Mouse (Mus musculus): ENCODE measurements around the gene Spem1. TPM values are rescaled to one million over a fixed set of nuclear protein-coding genes. Genes with fewer than 3 reads are reported as not detected.
A peak's percentile ranks its signal among the peaks of the same experiment; 100 is the strongest.

The Spem1 gene
- total and polyA plus RNA-seq, 3 experiments: not detected

DNA sequence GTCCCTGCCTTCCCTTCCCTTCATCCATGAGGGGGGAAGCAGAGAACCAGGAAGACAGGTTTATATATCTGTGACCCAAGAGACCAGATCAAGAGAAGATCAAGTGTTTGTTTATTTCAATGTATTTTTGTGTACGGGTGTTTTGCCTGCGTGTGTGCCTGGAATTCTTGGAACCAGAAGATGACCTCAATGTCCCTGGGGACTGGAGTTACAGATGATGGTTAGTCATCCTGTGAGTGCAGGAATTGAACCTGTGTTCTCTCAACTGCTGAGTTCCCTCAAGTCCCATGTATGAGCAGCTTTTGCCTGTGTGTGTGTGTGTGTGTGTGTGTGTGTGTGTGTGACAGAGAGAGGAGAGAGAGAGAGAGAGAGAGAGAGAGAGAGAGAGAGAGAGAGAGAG is 14.3 kb downstream of the Spem1 start:
- no peaks in the 10 kb centered on the region for H3K79me2 ChIP-seq (replicated peaks; ENCODE audit: control insufficient read depth, extremely low read depth, insufficient read depth, poor library complexity, severe bottlenecking)

GRCm38 (mm10) chr11:69806378-69806777 is 15.6 kb downstream of the Spem1 start:
- H3K36me3 ChIP-seq (replicated peaks in 1 of 2; ENCODE audit: control insufficient read depth in 1 of 2, insufficient read depth in 1 of 2, low read length in 1 of 2): no peaks in the 10 kb centered on the region
- H3K4me3 ChIP-seq (replicated peaks in 1 of 3; ENCODE audit: low read depth in 2 of 3, low read length in 2 of 3, poor library complexity in 1 of 3): no peak overlapping the region
- peaks cover 19% of the 10 kb centered on the region for H3K9me3 ChIP-seq (replicated peaks; ENCODE audit: low read length)
- H3K79me2 ChIP-seq (replicated peaks; ENCODE audit: control insufficient read depth, extremely low read depth, insufficient read depth, poor library complexity, severe bottlenecking): no peaks in the 10 kb centered on the region
- no peak for DNase-seq (ENCODE audit: extremely low read depth)
- H3K27me3 ChIP-seq (replicated peaks): peaks cover 65% of the 10 kb centered on the region
- peaks cover 3 to 24% of the 10 kb centered on the region in 2 experiments; a peak in 2 of 4 replicates for H3K4me1 ChIP-seq (ENCODE audit: control insufficient read depth in 1 of 2, insufficient read depth in 2 of 2)
- H3K4me2 ChIP-seq (ENCODE audit: insufficient read depth, low read depth, poor library complexity, severe bottlenecking): no peak overlapping the region
- no peak overlapping the region for H3K9ac ChIP-seq (ENCODE audit: insufficient read depth, low read depth)
- no peak for TF ChIP-seq NRF1 (IDR thresholded peaks at IDR 0.05; ENCODE audit: low read depth, low read length)
- TF ChIP-seq CHD2 (IDR thresholded peaks at IDR 0.05; ENCODE audit: low read length): no peak
- no peak for TF ChIP-seq MYC (IDR thresholded peaks at IDR 0.05; ENCODE audit: low read depth, low read length)
- TF ChIP-seq POLR2A (IDR thresholded peaks at IDR 0.05; ENCODE audit: low read depth, low read length): no peak
- no peak for TF ChIP-seq TCF12 (IDR thresholded peaks at IDR 0.05; ENCODE audit: low read depth, low read length)
- TF ChIP-seq RCOR1 (conservative IDR thresholded peaks at IDR 0.05; ENCODE audit: low read depth, low read length): no peak
- TF ChIP-seq MEF2A (IDR thresholded peaks at IDR 0.05; ENCODE audit: borderline replicate concordance, low read depth, low read length): no peak
- no peak for TF ChIP-seq UBTF (IDR thresholded peaks at IDR 0.05; ENCODE audit: low read depth, low read length)
- no peak for TF ChIP-seq ZMIZ1 (IDR thresholded peaks at IDR 0.05; ENCODE audit: low read depth, low read length)
- peak; percentile 41 for TF ChIP-seq RAD21 (IDR thresholded peaks at IDR 0.05; ENCODE audit: low read depth, low read length)
- peak; percentile 44; the same call in 1 of the 2 replicates for TF ChIP-seq ZNF384 (IDR thresholded peaks at IDR 0.05; ENCODE audit: low read depth, low read length)
- no peak for TF ChIP-seq POLR2AphosphoS2 (IDR thresholded peaks at IDR 0.05; ENCODE audit: low read depth, low read length)
- TF ChIP-seq SIN3A (IDR thresholded peaks at IDR 0.05; ENCODE audit: low read length): no peak
- no peak for TF ChIP-seq JUN (IDR thresholded peaks at IDR 0.05; ENCODE audit: insufficient read depth, low read depth, low read length)
- TF ChIP-seq IRF4 (IDR thresholded peaks at IDR 0.05; ENCODE audit: low read depth, low read length): no peak
- no peak for TF ChIP-seq TBP (conservative IDR thresholded peaks at IDR 0.05; ENCODE audit: low read depth, low read length)
- no peak for TF ChIP-seq USF1 (IDR thresholded peaks at IDR 0.05; ENCODE audit: low read depth, low read length)
- TF ChIP-seq ZKSCAN1 (IDR thresholded peaks at IDR 0.05; ENCODE audit: borderline replicate concordance, low read depth, low read length): no peak
- no peak for TF ChIP-seq ETS1 (conservative IDR thresholded peaks at IDR 0.05; ENCODE audit: low read depth, low read length)
- TF ChIP-seq CTCF (conservative IDR thresholded peaks at IDR 0.05 in 1 of 2, IDR thresholded peaks at IDR 0.05 in 1 of 2; ENCODE audit: low read depth in 2 of 2, low read length in 2 of 2): peak in 1 of 2 experiments; percentile 51; a peak in 2 of 4 replicates
- TF ChIP-seq JUND (conservative IDR thresholded peaks at IDR 0.05; ENCODE audit: low read depth, low read length): no peak
- no peak for TF ChIP-seq ZC3H11A (IDR thresholded peaks at IDR 0.05; ENCODE audit: low read depth, low read length)
- TF ChIP-seq SMC3 (IDR thresholded peaks at IDR 0.05; ENCODE audit: low read depth, low read length): peak; percentile 33
- in situ Hi-C loops (cut with MboI; ENCODE audit: low pct_ligation_motif_present, low pct_unique_long_range_greater_than_20kb, low sequenced_read_pairs): no loop called here
- dilution Hi-C loops (cut with MboI; ENCODE audit: extremely low pct_ligation_motif_present, extremely low pct_unique_long_range_greater_than_20kb, low sequenced_read_pairs): no loop called here
- H3K27ac ChIP-seq (ENCODE audit: insufficient read depth, low read depth): no peak overlapping the region

More for the DNA sequence above, 14.3 kb downstream of the Spem1 start:
- Histone ChIP-seq H3K27me3 (replicated peaks) (peaks cover 66% of the 10 kb centered on the region), H3K9me3 (replicated peaks; ENCODE audit: low read length) (peaks cover 14% of the 10 kb centered on the region), H3K9ac (ENCODE audit: insufficient read depth, low read depth) (no peak overlapping the region), H3K4me1 (ENCODE audit: control insufficient read depth in 1 of 2, insufficient read depth in 2 of 2) (peaks cover 3 to 19% of the 10 kb centered on the region in 2 experiments; a peak in 2 of 4 replicates), H3K4me2 (ENCODE audit: insufficient read depth, low read depth, poor library complexity, severe bottlenecking) (no peak overlapping the region), H3K36me3 (replicated peaks in 1 of 2; ENCODE audit: control insufficient read depth in 1 of 2, insufficient read depth in 1 of 2, low read length in 1 of 2) (no peaks in the 10 kb centered on the region), H3K27ac (ENCODE audit: insufficient read depth, low read depth) (no peak overlapping the region), H3K4me3 (replicated peaks in 1 of 3; ENCODE audit: low read depth in 2 of 3, low read length in 2 of 3, poor library complexity in 1 of 3) (no peak overlapping the region)
- dilution Hi-C loops (cut with MboI; ENCODE audit: extremely low pct_ligation_motif_present, extremely low pct_unique_long_range_greater_than_20kb, low sequenced_read_pairs) (no loop called here), in situ Hi-C loops (cut with MboI; ENCODE audit: low pct_ligation_motif_present, low pct_unique_long_range_greater_than_20kb, low sequenced_read_pairs) (no loop called here)
- no peak for TF ChIP-seq ELF1 (IDR thresholded peaks at IDR 0.05; ENCODE audit: low read depth, low read length)
- TF ChIP-seq CHD2 (IDR thresholded peaks at IDR 0.05; ENCODE audit: low read length): no peak
- DNase-seq (ENCODE audit: extremely low read depth): no peak
